Mouse (Mus musculus) gonadal fat pad, adult 2 months (tissue): ENCODE measurements around the gene 1700022I11Rik. TPM values are rescaled to one million over a fixed set of nuclear protein-coding genes. Genes with fewer than 3 reads are reported as not detected.

ENCODE experiments used
- DNase-seq: peaks from one replicate; pipeline ENCODE4 v3.0.0-alpha.2; 2012; ENCODE audit warnings: low read depth
- polyA plus RNA-seq: library from polyadenylated mRNA; depleted of rRNA; stranded (reverse); fragments of >200 nt; gene quantifications from 2 replicates; pipeline ENCODE4 v1.2.3, GENCODE M21; 2012; rRNA removed

The 1700022I11Rik gene
- 0.22 TPM in 1 of 2 replicates, not detected in the other for polyA plus RNA-seq

GRCm38 (mm10) chr4:42969304-42969703 lies at the start of gene 1700022I11Rik:
Gene 1700022I11Rik, plus strand, starts transcription at chr4:42969604.
- no peak for DNase-seq

GRCm38 (mm10) chr4:42920726-42921125 lies 48.7 kb upstream of the 1700022I11Rik start:
- no peak for DNase-seq

- DNase-seq = no peak
These were observed 47.9 kb upstream of the 1700022I11Rik start for GRCm38 (mm10) chr4:42921536-42921935.

GRCm38 (mm10) chr4:42922056-42922455 lies 47.3 kb upstream of the 1700022I11Rik start:
- DNase-seq = no peak

GRCm38 (mm10) chr4:42922461-42922860 lies 46.9 kb upstream of the 1700022I11Rik start:
- no peak for DNase-seq

- DNase-seq = no peak
These were observed 45.2 kb upstream of the 1700022I11Rik start for GRCm38 (mm10) chr4:42924095-42924710.

- no peak for DNase-seq
These were observed 41.2 kb upstream of the 1700022I11Rik start for GRCm38 (mm10) chr4:42928209-42928608.

GRCm38 (mm10) chr4:42928952-42929351 lies 40.5 kb upstream of the 1700022I11Rik start:
- DNase-seq = no peak

- no peak for DNase-seq
These were observed 37.0 kb upstream of the 1700022I11Rik start for GRCm38 (mm10) chr4:42932229-42932969.

- DNase-seq = no peak
These were observed 35.8 kb upstream of the 1700022I11Rik start for GRCm38 (mm10) chr4:42933630-42934029.

GRCm38 (mm10) chr4:42941396-42941795 lies 28.0 kb upstream of the 1700022I11Rik start:
- no peak for DNase-seq

GRCm38 (mm10) chr4:42943341-42943740 lies 26.1 kb upstream of the 1700022I11Rik start:
- DNase-seq = no peak

- DNase-seq = no peak
These were observed 25.2 kb upstream of the 1700022I11Rik start for GRCm38 (mm10) chr4:42944185-42944584.

- DNase-seq = no peak
These were observed 24.4 kb upstream of the 1700022I11Rik start for GRCm38 (mm10) chr4:42945043-42945442.

- no peak for DNase-seq
These were observed 24.0 kb upstream of the 1700022I11Rik start for GRCm38 (mm10) chr4:42945445-42945844.

GRCm38 (mm10) chr4:42945952-42946351 lies 23.5 kb upstream of the 1700022I11Rik start:
- DNase-seq = no peak

- DNase-seq = no peak
These were observed 22.6 kb upstream of the 1700022I11Rik start for GRCm38 (mm10) chr4:42946733-42947290.

GRCm38 (mm10) chr4:42948527-42948926 lies 20.9 kb upstream of the 1700022I11Rik start:
- no peak for DNase-seq

GRCm38 (mm10) chr4:42949051-42949675 lies 20.2 kb upstream of the 1700022I11Rik start:
- DNase-seq = no peak

- peak; percentile 79 for DNase-seq
These were observed 19.7 kb upstream of the 1700022I11Rik start, which contains the start of gene Dnajb5 for GRCm38 (mm10) chr4:42949676-42950051. Gene Dnajb5, plus strand, starts transcription at chr4:42949814.

GRCm38 (mm10) chr4:42950065-42950558 lies 19.3 kb upstream of the 1700022I11Rik start:
- DNase-seq = no peak
